Mouse (Mus musculus) T-helper 17 cell (primary cell): ENCODE measurements around the gene Npdc1.
"Not testable (repeated sequence)": the region's sequence is repeated elsewhere in the genome, so short reads cannot be mapped to it uniquely, and the experiment has no call there.

Experiments
- in situ Hi-C, 2 experiments: fragments of 300-600 bp; cut with MboI, MseI; formaldehyde crosslinking; loops; 1 replicate in 1 of 2; 2 replicates in 1 of 2; pipeline ENCODE4 v1.15.1; 2025; ENCODE audit warnings: high pct_unique_total_duplicates in 2 of 2

Gene Npdc1

DNA sequence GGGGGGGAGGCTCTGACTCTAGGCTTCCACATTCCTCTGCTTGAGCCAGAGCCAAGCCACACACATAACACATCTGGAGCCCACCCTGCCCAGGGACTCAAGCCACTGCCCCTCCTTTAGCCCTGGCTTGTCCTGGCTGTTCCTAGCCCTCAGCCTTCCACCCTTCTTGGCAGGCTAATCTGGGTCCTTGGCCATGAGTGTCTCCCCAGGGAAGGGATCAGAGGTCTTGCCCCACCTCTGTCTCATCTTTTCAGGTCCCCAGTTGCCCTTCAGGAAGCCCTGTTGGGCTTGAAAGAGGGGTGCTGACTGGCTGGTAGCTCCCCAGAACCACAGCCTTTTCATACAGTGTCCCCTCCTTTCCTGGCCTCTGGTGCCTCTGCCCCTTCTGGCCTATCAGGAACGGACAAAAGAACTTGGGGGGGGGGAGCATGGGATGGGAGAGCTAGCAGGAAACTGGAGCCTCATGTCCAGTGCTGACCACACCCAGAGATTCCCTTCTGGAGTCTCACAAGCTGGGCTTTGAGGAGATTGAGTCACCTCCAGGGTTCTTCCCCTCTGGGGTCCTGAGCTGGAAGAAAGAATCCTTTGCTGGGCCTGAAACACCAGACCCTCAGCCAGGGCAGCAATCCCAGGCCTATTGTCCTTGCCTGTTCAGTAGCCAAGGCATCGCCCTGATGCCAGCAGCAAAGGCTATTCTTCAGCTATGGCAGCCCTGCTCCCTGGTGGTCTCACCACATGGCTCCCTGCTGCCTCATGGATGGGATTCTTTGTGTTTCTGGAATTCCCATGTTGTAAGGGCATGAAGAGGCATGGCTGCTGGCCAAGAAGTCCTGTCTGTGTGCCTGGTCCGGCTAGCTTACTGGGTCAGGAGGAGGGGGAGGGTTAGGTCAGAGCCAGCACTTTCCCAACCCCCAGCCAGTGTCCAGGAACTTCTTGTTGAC is 4.6 kb upstream of the Npdc1 start:
- in situ Hi-C loops: no loop called here

DNA sequence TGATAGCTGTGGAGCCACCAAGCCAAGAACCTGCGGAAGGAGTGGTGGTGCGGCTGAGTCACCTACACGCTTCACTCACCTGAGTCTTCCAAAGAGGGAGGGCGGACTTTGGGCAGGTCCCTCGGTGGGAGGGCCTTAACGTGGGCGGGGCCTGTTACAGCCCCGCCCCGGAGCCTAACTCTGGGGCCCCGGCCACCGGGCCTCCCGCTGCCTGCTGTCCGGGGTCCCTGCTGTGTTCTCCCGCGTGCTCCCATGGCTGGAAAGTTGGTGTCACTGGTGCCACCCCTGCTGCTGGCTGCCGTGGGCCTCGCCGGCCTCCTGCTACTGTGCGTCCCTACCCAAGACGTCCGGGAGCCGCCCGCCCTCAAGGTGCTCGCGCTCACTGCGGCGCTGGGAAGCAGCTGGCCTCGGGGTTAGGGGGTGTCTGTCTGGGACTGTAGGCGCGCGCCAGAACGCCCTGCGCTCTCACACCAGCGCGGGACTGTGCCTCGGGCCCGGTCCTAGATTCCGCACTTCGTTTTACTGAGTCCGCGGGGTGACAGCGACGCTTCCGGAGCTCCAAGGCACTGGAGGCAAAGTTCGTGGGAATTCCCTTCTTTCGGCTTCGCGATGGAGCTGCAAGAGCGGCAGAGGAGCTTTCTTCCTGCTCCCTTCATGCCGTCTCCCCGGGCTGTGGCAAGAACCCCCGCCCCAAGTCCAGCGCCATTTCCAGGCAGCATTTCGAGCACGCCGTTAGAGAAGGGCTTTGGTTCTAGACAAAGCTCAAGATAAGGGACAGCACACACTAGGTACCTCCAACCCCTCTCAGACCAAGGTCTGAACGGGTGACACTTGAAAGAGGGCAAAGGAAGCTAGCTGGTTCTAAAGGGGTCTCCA is 3.2 kb upstream of the Npdc1 start, which contains the start of gene Entpd2:
TSS of gene Entpd2 (plus strand) at position 154 of the 876 bp plus-strand sequence.
- in situ Hi-C loops: no loop called here

DNA sequence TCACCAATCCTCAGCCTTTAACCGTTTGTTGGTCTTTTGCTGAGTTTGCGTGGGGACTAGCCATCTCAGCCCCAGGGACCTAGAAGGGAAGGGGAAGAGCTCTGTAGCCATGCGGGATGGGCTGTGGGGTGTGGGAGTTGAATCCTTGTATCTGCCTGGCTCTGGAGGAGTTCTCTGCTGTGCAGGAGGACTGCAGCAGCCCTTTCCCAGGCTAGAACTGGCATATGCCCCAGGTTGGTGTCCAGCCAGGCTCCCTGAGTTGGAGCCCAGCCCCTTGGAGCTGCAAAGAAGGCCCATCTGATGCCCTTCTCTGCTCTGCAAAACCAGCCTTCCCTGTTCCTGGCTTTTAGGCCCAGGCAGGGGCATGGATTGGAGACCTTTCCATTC is 2.6 kb upstream of the Npdc1 start:
- in situ Hi-C loops: no loop called here

GRCm38 (mm10) chr2:25397010-25397409 is 2.1 kb upstream of the Npdc1 start:
- in situ Hi-C loops: no loop called here

- in situ Hi-C loops: no loop called here
Measured at GRCm38 (mm10) chr2:25398065-25398464, 1.1 kb upstream of the Npdc1 start.

DNA sequence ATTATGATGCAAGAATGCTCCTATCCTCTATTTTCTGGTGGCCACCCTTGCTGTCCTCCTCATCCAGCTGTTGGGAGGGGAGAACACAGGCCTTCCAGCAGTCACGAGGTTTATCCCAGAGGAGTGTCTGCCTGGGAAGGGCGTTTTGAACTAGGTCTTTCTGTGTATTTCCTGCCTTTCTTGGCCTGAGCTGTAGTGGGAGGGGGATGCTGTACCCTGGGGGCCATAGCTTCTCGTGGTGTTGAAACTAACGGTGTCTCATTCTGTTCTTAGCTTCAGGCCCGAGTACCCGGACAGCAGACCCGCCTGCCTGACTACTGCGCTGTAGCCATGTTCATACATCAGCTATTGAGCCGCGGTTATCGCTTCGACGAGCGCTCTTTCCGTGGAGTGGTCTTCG is 1.1 kb downstream of the Npdc1 start:
- in situ Hi-C loops: no loop called here

GRCm38 (mm10) chr2:25400764-25401163 is 1.6 kb downstream of the Npdc1 start:
- in situ Hi-C loops: no loop called here

DNA sequence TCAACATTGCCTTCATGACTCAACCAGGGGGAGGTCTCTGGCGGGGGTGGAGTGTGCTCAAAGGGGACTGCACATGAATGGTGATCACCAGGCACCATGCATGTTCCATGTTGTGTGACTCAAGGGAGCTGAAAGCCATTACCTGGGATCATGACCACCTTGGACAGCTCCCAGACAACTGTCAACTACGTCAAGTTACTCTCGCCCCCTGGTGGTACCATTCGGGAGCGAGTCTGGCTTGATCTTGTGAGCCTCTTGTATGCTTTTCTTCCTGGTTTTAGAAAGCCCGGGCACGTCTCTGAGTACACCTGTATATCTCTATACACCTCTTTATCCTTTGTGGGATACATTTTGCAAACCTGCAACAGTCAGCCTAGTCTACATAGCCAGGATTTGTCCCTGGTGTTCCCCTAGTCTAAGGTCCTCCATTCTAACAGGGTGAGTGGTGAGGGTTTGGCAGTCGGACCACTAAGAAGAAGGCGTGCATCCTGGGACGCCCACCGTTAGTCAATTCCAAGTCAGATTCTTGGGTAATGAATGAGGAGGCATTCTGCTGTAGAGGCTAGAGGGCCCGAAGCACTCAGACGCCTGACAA is 3.3 kb downstream of the Npdc1 start:
- in situ Hi-C loops: no loop called here

GRCm38 (mm10) chr2:25402972-25403601 is 3.9 kb downstream of the Npdc1 start:
- in situ Hi-C loops: no loop called here

- in situ Hi-C loops: no loop called here
Measured at GRCm38 (mm10) chr2:25403994-25404393, 4.8 kb downstream of the Npdc1 start.

DNA sequence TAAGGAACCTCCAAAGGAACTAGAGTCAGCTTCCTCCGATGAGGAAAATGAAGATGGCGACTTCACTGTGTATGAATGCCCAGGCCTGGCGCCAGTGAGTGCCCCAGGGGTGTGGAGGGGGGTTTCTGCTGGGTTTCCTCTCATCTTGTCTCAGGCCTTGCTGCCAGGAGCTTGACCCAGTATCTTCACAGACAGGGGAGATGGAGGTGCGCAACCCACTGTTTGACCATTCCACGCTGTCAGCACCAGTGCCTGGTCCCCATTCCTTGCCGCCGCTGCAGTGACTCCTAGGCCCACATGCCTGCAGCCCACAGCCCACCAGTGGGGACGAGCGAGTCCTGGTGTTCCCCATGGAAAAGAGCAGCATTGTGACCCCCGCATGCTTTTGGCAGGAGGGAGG is 9.8 kb downstream of the Npdc1 start:
- in situ Hi-C loops: no loop called here

DNA sequence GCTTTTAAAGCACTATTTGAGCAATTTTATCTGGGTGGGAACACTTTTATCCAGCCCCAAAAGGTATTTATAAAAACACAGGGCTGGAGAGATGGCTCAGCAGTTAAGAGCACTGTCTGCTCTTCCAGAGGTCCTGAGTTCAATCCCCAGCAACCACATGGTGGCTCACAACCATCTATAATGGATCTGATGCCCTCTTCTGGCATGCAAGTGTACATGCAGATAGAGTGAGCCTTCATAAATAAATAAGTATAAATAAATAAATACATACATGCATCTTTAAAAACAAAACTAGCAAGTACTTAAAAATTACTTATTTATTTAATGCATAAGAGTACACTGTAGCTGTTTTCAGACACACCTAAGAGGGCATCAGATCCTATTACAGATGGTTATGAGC is 14.3 kb downstream of the Npdc1 start:
- in situ Hi-C loops: not testable (repeated sequence)

DNA sequence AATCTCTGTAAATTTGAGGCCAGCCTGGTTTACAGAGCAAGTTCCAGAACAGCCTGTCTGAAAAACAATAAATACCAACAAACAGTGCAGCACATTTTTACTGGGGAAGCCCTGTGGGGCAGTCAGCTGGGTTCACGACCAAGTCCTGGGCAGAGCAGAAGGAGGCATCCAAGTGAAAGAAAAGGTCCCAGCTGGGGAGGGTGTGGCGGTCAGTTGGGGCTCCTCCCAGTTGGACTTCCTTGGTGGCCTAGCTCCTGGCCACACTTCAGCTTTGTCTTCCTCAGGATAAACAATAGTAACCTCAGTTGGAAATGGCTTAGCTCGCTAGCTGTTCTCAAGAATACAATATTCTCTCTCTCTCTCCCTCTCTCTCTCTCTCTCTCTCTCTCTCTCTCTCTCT is 18.3 kb downstream of the Npdc1 start:
- in situ Hi-C loops: no loop called here

DNA sequence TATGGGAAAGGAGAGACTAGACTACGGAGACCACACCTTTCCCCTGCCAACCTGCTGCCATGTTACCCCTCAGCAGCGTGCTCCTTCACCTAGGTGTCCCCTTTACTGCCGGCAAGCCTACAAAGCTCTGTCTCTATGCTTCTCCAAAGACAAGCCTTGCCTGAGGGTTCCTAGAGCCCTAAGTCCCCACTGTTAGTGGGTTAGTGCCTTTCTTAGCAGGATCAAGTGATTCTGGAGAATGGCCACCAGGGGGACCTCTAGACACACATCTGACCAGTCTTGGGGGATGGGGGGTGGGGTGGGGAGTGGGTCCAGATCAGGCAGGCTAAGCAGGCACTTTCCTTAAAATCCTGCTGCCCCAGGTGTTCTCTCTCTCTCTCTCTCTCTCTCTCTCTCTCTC is 22.7 kb downstream of the Npdc1 start:
- in situ Hi-C loops: loop anchor here in 1 of 2 experiments (10.0 kb wide), 1 partner anchor 1333 kb away; no protein-coding TSS in a partner anchor

GRCm38 (mm10) chr2:25422587-25423410 is 23.6 kb downstream of the Npdc1 start, which contains the start of gene Fut7:
Fut7 (plus strand) TSS chr2:25423267.
- in situ Hi-C loops: loop anchor here in 1 of 2 experiments (10.0 kb wide), 1 partner anchor 1332 kb away; no protein-coding TSS in a partner anchor

DNA sequence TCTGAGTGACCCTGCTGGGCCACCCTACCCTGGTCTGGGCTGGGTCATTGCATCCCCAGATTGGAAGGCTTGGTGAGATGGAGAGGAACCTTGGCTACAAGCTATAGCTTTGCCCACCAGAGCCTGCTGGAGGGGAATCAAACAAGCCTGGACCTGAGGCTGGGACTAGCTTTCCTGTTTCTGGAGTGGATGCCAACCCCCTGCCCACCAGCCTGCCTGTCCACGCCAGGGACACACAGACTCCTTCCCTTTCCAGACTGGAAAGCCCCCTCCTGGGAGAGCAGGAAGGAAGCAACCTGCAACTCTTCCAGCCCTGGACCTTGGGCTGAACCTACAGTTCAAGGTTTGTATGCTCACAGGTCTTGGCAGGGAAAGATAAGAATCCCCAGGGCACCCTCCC is 24.5 kb downstream of the Npdc1 start:
- in situ Hi-C loops: loop anchor here in 1 of 2 experiments (10.0 kb wide), 1 partner anchor 1331 kb away; no protein-coding TSS in a partner anchor

DNA sequence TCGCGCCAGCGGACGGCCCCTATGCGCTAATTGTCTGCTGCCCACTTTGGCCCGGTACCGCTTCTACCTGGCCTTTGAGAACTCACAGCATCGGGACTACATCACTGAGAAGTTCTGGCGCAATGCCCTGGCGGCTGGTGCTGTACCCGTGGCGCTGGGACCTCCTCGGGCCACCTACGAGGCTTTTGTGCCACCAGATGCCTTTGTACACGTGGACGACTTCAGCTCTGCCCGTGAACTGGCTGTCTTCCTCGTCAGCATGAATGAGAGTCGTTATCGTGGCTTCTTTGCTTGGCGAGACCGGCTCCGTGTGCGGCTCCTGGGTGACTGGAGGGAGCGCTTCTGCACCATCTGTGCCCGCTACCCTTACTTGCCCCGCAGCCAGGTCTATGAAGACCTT is 26.3 kb downstream of the Npdc1 start:
- in situ Hi-C loops: loop anchor here in 1 of 2 experiments (10.0 kb wide), 1 partner anchor 1329 kb away; no protein-coding TSS in a partner anchor

DNA sequence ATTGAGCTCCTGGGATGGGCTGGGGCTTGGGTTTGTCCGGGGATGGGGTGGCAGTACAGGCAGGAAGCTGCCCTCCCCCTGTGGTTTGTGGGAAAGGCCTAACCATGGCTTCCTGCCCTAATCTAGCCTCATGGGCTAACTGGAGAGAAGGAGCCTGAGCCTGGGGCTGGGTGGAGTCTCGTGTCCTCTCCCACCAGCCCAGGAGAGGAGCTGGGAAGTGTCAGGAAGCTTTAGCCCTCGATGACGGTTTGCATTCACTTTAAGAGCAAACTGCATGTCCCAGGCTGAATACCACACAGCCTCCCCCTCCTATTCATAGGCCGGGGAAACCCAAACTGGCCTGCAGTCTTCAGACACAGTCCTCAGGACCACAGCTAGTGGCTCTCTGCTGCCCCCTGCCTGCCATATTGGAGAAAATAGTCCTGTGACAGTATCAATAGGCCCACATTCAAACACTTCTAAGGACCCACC is 27.6 kb downstream of the Npdc1 start:
- in situ Hi-C loops: loop anchor here in 1 of 2 experiments (10.0 kb wide), 1 partner anchor 1328 kb away; no protein-coding TSS in a partner anchor

DNA sequence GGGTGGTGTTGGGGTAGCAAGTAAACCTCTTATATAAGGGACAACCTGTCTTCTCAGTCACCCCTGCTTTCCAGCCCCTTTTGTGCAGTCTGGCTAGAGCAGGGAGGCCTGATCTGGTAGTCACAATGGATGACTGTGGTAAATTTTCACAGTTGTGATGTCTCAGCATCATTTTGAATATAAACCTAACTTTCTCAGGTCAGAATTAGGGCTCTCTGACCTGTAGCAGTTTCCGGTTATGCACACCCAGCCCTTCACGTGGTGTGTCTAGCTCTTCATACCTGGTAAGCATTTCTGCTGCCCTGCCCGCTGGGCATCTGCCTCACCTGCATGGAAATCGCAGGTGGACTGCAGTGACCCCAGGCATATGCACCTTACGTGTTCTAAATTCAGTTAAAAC is 28.1 kb downstream of the Npdc1 start:
- in situ Hi-C loops: loop anchor here in 1 of 2 experiments (10.0 kb wide), 1 partner anchor 1328 kb away; no protein-coding TSS in a partner anchor
